Mouse (Mus musculus): ENCODE data around the gene Tns3. TPM values are rescaled to one million over a fixed set of nuclear protein-coding genes. Genes with fewer than 3 reads are reported as not detected.

Gene Tns3
- polyA plus RNA-seq, 1 experiment from 2014 or later, result 4.1 TPM

DNA sequence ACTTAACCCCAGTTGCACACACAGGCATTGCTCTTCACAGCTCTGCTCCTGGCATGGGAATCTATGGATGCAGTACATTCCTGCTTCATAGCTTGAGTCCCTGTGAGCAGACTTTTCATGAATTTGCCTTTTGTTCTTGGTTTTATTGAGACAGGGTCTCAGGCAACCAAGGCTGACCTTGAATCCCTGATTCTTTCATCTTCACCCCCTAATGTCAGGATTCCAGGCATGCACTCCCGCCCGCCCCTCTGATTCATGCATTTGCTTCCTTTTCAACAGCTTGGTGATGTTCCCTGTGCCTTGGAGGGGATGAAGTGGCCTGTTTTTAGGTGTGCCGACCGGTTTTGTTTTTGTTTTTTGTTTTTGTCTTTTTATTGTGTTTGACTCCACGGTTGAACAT is 35.4 kb upstream of the Tns3 start:
- no peak overlapping the region for H3K27ac ChIP-seq (ENCODE audit: low read length)

DNA sequence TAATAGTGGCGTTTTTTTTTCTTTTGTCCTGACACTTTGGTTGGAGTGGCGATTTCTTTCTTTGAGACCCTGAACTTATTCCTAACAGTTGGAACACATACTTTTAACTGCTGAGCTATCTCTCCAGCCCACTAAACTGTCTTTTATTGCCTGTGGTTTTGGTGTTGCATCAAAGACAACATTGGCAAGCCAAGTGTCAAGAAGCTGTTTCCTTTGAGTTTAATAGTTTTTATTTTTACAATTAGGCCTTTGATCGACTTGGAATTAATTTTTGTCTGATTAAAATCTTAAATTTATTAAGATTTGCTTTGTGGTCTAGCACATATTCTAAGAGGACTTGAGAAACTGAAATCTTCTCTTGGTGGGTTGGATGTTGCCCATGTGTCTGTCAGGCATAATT is 33.3 kb upstream of the Tns3 start:
- Histone ChIP-seq H3K36me3 (ENCODE audit: control insufficient read depth, insufficient read depth) (no peaks in the 10 kb centered on the region), H3K27ac (ENCODE audit: low read length) (no peak overlapping the region), H3K4me2 (ENCODE audit: low read depth, low read length) (no peak overlapping the region), H3K9me3 (replicated peaks; ENCODE audit: control insufficient read depth, low read length) (no peaks in the 10 kb centered on the region), H3K9ac (ENCODE audit: low read depth, low read length) (no peak overlapping the region), H3K27me3 (ENCODE audit: control insufficient read depth, insufficient read depth, low read depth, low read length) (no peaks in the 10 kb centered on the region), H3K4me3 (ENCODE audit: low read depth, low read length) (no peak overlapping the region), H3K4me1 (ENCODE audit: control insufficient read depth, low read depth, low read length) (peaks cover 3% of the 10 kb centered on the region; the same call in 1 of the 2 replicates)
- WGBS (ENCODE audit: insufficient replicate concordance), result 49% methylated on average over 3 of the region's 3 CpGs
- no peak for ATAC-seq (ENCODE audit: low read depth)

More for the DNA sequence above, 35.4 kb upstream of the Tns3 start:
- WGBS (ENCODE audit: insufficient replicate concordance), result 60% methylated on average over 5 of the region's 5 CpGs
- H3K27me3 ChIP-seq (ENCODE audit: control insufficient read depth, insufficient read depth, low read depth, low read length), result no peaks in the 10 kb centered on the region
- no peak overlapping the region for H3K4me3 ChIP-seq (ENCODE audit: low read depth, low read length)
- no peak overlapping the region for H3K4me2 ChIP-seq (ENCODE audit: low read depth, low read length)
- H3K9ac ChIP-seq (ENCODE audit: low read depth, low read length), result no peak overlapping the region
- no peaks in the 10 kb centered on the region for H3K9me3 ChIP-seq (replicated peaks; ENCODE audit: control insufficient read depth, low read length)
- no peak for ATAC-seq (ENCODE audit: low read depth)
- H3K4me1 ChIP-seq (ENCODE audit: control insufficient read depth, low read depth, low read length), result no peaks in the 10 kb centered on the region; the same call in 1 of the 2 replicates
- no peaks in the 10 kb centered on the region for H3K36me3 ChIP-seq (ENCODE audit: control insufficient read depth, insufficient read depth)

DNA sequence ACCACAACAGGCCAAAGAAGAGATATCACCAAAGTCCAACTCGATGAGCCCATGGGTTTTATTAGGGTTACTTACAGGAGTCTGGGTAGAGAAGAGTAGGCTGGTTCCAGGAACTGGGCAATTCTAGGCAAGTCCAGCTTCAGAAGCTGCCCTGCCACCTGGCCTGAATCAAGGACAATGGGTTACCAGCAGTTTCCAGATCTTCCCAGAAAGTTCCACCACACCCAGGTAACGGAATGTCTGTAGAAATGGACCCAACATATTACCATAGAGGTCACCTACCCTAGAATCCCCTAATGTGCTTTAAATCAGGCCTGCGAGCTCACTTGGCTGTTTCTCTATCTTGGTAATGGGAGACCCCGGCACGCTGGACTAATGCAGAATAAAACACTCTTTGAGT is 29.8 kb upstream of the Tns3 start:
- Histone ChIP-seq H3K9me3 (replicated peaks; ENCODE audit: control insufficient read depth, low read length) (no peaks in the 10 kb centered on the region), H3K27ac (ENCODE audit: low read length) (no peak overlapping the region), H3K9ac (ENCODE audit: low read depth, low read length) (no peak overlapping the region), H3K4me2 (ENCODE audit: low read depth, low read length) (no peak overlapping the region), H3K36me3 (ENCODE audit: control insufficient read depth, insufficient read depth) (no peaks in the 10 kb centered on the region), H3K4me3 (ENCODE audit: low read depth, low read length) (no peak overlapping the region), H3K27me3 (ENCODE audit: control insufficient read depth, insufficient read depth, low read depth, low read length) (no peaks in the 10 kb centered on the region), H3K4me1 (ENCODE audit: control insufficient read depth, low read depth, low read length) (peaks cover 5% of the 10 kb centered on the region; the same call in 1 of the 2 replicates)
- 71% methylated on average over 5 of the region's 5 CpGs for WGBS (ENCODE audit: insufficient replicate concordance)
- no peak for ATAC-seq (ENCODE audit: low read depth)

DNA sequence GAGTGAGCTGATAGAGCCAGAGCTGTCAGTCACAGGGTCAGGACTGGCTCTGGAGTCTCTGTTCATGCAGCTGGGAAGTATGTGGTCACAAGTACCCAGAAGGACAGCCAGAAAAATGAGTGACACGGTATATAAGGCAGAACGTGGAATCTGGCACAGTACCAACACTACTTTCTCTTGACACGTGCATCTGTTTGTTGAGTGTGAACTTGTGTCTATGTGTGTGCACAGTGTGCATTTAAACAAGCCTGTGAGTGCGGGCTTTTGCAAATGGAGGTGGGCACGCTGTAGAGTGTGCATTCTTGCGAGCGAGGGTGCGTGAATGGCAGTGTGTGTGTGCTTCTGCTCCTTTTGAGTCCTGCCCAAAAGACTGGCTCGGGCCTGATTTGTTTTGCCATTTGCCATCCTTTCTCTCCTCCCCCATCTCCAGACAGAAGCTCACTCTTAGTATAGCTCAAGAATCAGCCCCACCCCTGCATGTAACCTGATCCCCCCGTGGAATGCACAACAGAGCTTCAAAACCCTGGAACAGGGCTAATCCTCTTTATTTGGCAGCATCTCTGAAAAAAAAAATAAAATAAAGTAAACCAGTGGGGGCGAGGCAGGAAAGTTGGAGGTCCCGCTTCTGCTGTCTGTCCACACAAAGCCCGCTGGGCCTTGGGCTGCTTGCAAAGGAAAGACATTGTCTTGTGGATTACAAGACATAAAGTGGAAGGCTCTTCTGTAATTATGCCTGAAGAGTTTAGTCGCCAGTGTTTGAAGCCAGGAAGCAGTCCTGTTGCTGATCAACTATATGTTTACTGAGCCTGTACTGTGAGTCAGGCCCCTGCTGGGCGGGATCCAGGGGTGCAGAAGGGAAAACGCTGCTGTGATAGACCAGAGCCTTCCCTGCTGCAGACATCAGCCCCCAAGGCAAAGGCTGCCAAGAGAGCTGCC is 28.5 kb upstream of the Tns3 start:
- Histone ChIP-seq H3K9me3 (replicated peaks; ENCODE audit: control insufficient read depth, low read length) (no peaks in the 10 kb centered on the region), H3K9ac (ENCODE audit: low read depth, low read length) (no peak overlapping the region), H3K4me2 (ENCODE audit: low read depth, low read length) (0 out of 2 replicates have a peak overlapping the region, but pooled peaks have one; percentile 25), H3K27me3 (ENCODE audit: control insufficient read depth, insufficient read depth, low read depth, low read length) (no peaks in the 10 kb centered on the region), H3K4me1 (ENCODE audit: control insufficient read depth, low read depth, low read length) (peaks cover 5% of the 10 kb centered on the region; the same call in 1 of the 2 replicates), H3K36me3 (ENCODE audit: control insufficient read depth, insufficient read depth) (no peaks in the 10 kb centered on the region), H3K27ac (ENCODE audit: low read length) (no peak overlapping the region), H3K4me3 (ENCODE audit: low read depth, low read length) (no peak overlapping the region)
- ATAC-seq (ENCODE audit: low read depth), result peak; percentile 54; the same call in 1 of the 2 replicates
- 40% methylated on average over 16 of the region's 16 CpGs for WGBS (ENCODE audit: insufficient replicate concordance)

DNA sequence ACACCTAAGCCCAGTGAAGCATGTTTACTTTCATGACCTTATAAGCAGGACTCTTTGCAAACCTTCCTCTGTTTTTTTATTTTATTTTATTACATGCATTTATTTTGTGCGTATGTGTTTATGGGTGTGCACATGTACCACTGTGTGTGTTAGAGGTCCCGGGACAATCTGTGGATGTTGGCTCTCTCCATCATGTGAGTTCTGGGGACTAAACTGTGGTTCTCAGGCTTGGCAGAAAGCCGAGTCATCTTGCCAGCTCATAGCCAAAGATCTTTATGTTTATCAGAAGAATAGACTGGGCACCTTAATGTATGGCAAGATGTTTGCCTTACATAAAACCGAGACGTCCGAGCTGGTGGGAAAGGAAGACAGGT is 27.8 kb upstream of the Tns3 start:
- H3K4me2 ChIP-seq (ENCODE audit: low read depth, low read length), result no peak overlapping the region
- WGBS (ENCODE audit: insufficient replicate concordance), result 27% methylated on average over 6 of the region's 6 CpGs

DNA sequence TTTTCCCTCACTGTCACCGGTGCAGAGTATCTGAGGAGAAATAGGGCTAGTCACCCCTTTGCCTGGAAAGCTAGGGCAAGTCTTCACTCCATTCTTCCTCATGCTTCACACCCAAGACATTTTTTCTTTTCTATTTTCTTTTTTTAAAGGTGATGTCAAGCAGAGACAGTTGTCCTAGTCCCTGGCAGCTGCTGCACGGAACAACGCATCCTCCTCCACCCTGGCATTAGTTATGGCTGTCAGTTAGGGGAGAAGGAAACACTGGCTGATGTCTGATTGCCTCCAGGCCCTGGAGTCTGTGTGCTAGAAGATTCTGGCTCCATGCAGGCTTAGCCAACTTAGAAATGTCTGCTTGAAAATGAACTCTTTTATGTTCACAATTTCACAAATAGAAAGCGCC is 27.3 kb upstream of the Tns3 start:
- 45% methylated on average over 4 of the region's 4 CpGs for WGBS (ENCODE audit: insufficient replicate concordance)
- H3K4me2 ChIP-seq (ENCODE audit: low read depth, low read length), result no peak overlapping the region

More for the DNA sequence above, 27.8 kb upstream of the Tns3 start:
- no peaks in the 10 kb centered on the region for H3K36me3 ChIP-seq (ENCODE audit: control insufficient read depth, insufficient read depth)
- H3K4me3 ChIP-seq (ENCODE audit: low read depth, low read length), result no peak overlapping the region
- H3K9ac ChIP-seq (ENCODE audit: low read depth, low read length), result no peak overlapping the region
- peaks cover 5% of the 10 kb centered on the region; the same call in 1 of the 2 replicates for H3K4me1 ChIP-seq (ENCODE audit: control insufficient read depth, low read depth, low read length)
- H3K27ac ChIP-seq (ENCODE audit: low read length), result no peak overlapping the region
- no peak for ATAC-seq (ENCODE audit: low read depth)
- H3K27me3 ChIP-seq (ENCODE audit: control insufficient read depth, insufficient read depth, low read depth, low read length), result no peaks in the 10 kb centered on the region
- no peaks in the 10 kb centered on the region for H3K9me3 ChIP-seq (replicated peaks; ENCODE audit: control insufficient read depth, low read length)

DNA sequence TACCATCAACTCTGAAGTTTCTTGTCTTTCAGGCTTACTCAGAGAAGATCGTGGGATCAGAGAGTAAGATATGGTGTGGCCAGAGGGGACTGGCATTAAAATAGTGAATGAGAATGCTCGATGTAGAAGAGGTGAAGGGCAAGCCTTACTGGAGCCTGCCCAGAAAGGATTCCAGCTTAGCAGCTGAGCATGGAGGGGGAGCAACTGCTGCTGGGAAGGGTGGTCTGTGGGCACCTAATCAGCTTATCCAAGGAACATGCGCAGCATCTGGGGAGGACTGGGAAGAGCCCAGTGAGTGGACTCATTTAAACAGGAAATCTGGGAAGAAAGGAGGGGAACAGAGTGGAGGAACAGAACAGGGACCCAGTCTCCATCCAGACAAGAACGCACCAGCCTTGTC is 26.3 kb upstream of the Tns3 start:
- peaks cover 5% of the 10 kb centered on the region; the same call in 1 of the 2 replicates for H3K4me1 ChIP-seq (ENCODE audit: control insufficient read depth, low read depth, low read length)
- no peak overlapping the region for H3K9ac ChIP-seq (ENCODE audit: low read depth, low read length)
- H3K36me3 ChIP-seq (ENCODE audit: control insufficient read depth, insufficient read depth), result no peaks in the 10 kb centered on the region
- no peaks in the 10 kb centered on the region for H3K27me3 ChIP-seq (ENCODE audit: control insufficient read depth, insufficient read depth, low read depth, low read length)
- no peak overlapping the region for H3K4me3 ChIP-seq (ENCODE audit: low read depth, low read length)
- ATAC-seq (ENCODE audit: low read depth), result no peak
- H3K9me3 ChIP-seq (replicated peaks; ENCODE audit: control insufficient read depth, low read length), result no peaks in the 10 kb centered on the region
- H3K4me2 ChIP-seq (ENCODE audit: low read depth, low read length), result no peak overlapping the region
- WGBS (ENCODE audit: insufficient replicate concordance), result 48% methylated on average over 4 of the region's 4 CpGs
- H3K27ac ChIP-seq (ENCODE audit: low read length), result no peak overlapping the region

More for the DNA sequence above, 27.3 kb upstream of the Tns3 start:
- H3K27ac ChIP-seq (ENCODE audit: low read length), result no peak overlapping the region
- H3K9ac ChIP-seq (ENCODE audit: low read depth, low read length), result no peak overlapping the region
- ATAC-seq (ENCODE audit: low read depth), result no peak
- H3K36me3 ChIP-seq (ENCODE audit: control insufficient read depth, insufficient read depth), result no peaks in the 10 kb centered on the region
- peaks cover 5% of the 10 kb centered on the region; the same call in 1 of the 2 replicates for H3K4me1 ChIP-seq (ENCODE audit: control insufficient read depth, low read depth, low read length)
- H3K9me3 ChIP-seq (replicated peaks; ENCODE audit: control insufficient read depth, low read length), result no peaks in the 10 kb centered on the region
- no peaks in the 10 kb centered on the region for H3K27me3 ChIP-seq (ENCODE audit: control insufficient read depth, insufficient read depth, low read depth, low read length)
- H3K4me3 ChIP-seq (ENCODE audit: low read depth, low read length), result no peak overlapping the region

DNA sequence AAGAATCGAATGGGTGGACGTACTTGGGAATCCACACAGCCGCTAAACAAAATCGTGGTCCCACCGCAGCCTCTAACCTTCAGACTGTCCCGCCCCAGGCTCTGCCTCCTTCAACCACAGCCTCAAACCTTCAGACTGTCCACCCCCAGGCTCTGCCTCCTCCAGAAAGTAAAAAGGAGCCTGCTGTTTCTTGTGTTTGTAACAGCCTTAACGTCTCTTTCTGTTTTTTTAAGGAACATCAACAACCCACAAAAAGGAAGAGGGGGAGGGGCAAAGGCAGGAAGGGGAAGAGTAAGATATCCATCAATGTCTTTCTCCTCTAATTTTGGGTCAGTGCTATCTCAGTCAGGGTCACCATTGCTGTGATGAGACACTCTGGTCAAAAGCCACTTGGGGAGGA is 25.2 kb upstream of the Tns3 start:
- no peak overlapping the region for H3K9ac ChIP-seq (ENCODE audit: low read depth, low read length)
- H3K36me3 ChIP-seq (ENCODE audit: control insufficient read depth, insufficient read depth), result no peaks in the 10 kb centered on the region
- WGBS (ENCODE audit: insufficient replicate concordance), result 21% methylated on average over 7 of the region's 7 CpGs
- no peak overlapping the region for H3K4me2 ChIP-seq (ENCODE audit: low read depth, low read length)
- no peaks in the 10 kb centered on the region for H3K27me3 ChIP-seq (ENCODE audit: control insufficient read depth, insufficient read depth, low read depth, low read length)
- ATAC-seq (ENCODE audit: low read depth), result no peak
- H3K27ac ChIP-seq (ENCODE audit: low read length), result peak overlapping the region; percentile 42; the same call in 1 of the 2 replicates
- H3K4me1 ChIP-seq (ENCODE audit: control insufficient read depth, low read depth, low read length), result peaks cover 5% of the 10 kb centered on the region; the same call in 1 of the 2 replicates
- H3K9me3 ChIP-seq (replicated peaks; ENCODE audit: control insufficient read depth, low read length), result no peaks in the 10 kb centered on the region
- no peak overlapping the region for H3K4me3 ChIP-seq (ENCODE audit: low read depth, low read length)

DNA sequence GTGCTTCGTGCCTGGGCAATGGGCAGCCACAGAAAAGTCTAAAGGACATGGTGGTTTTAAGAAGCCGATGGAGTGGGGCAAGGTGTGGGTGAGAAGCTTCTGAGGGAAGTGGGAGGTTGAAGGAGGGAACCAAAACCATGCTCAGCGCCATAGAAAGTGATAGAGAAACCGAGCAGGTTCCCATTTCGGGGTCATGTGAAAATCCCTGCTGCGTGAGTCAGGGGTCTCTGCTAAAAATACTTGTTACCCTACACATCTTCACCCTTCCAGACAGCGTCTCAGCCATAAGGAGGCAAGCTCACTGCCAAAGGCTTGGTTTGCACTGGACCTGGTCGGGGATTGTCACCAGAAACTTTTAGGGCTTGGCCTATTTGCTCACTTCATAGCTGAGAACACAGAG is 24.6 kb upstream of the Tns3 start:
- no peak overlapping the region for H3K9ac ChIP-seq (ENCODE audit: low read depth, low read length)
- no peak overlapping the region for H3K4me2 ChIP-seq (ENCODE audit: low read depth, low read length)
- no peaks in the 10 kb centered on the region for H3K9me3 ChIP-seq (replicated peaks; ENCODE audit: control insufficient read depth, low read length)
- no peaks in the 10 kb centered on the region for H3K36me3 ChIP-seq (ENCODE audit: control insufficient read depth, insufficient read depth)
- no peaks in the 10 kb centered on the region for H3K27me3 ChIP-seq (ENCODE audit: control insufficient read depth, insufficient read depth, low read depth, low read length)
- H3K27ac ChIP-seq (ENCODE audit: low read length), result peak overlapping the region; percentile 42; the same call in 1 of the 2 replicates
- H3K4me1 ChIP-seq (ENCODE audit: control insufficient read depth, low read depth, low read length), result peaks cover 5% of the 10 kb centered on the region; the same call in 1 of the 2 replicates
- ATAC-seq (ENCODE audit: low read depth), result no peak
- H3K4me3 ChIP-seq (ENCODE audit: low read depth, low read length), result no peak overlapping the region
- 44% methylated on average over 8 of the region's 8 CpGs for WGBS (ENCODE audit: insufficient replicate concordance)
